Mouse (Mus musculus) gastrocnemius, postnatal 25 days (tissue): ENCODE results near the gene Nrarp. TPM values are rescaled to one million over a fixed set of nuclear protein-coding genes. Genes with fewer than 3 reads are reported as not detected.

ENCODE experiments used
- DNase-seq: peaks from one replicate; pipeline ENCODE4 v3.0.0; 2022
- long read RNA-seq, 2 experiments: library from polyadenylated mRNA; stranded (forward); transcript quantifications; one replicate each; pipeline ENCODE4 v2.0.0; 2021
- total RNA-seq, 2 experiments: library from RNA; stranded (reverse); gene quantifications; 1 replicate in 1 of 2; 2 replicates in 1 of 2; pipeline ENCODE4 v1.2.3; 2021

Nrarp gene
- total RNA-seq, result 1 to 10 TPM; 3.6 to 6.7 TPM
- long read RNA-seq, experiment 1, transcript Nrarp-201 (1 exons, 2,582 nt), result major isoform, 5 of 5 reads
- long read RNA-seq, experiment 1, partial matches to known transcripts, result 0 of 5 reads
- long read RNA-seq, experiment 1, other reads (novel, unspliced or antisense), result 0 of 5 reads
- long read RNA-seq, experiment 2, transcript Nrarp-201 (1 exons, 2,582 nt), result major isoform, 13 of 13 reads
- long read RNA-seq, experiment 2, partial matches to known transcripts, result 0 of 13 reads
- long read RNA-seq, experiment 2, other reads (novel, unspliced or antisense), result 0 of 13 reads

DNA sequence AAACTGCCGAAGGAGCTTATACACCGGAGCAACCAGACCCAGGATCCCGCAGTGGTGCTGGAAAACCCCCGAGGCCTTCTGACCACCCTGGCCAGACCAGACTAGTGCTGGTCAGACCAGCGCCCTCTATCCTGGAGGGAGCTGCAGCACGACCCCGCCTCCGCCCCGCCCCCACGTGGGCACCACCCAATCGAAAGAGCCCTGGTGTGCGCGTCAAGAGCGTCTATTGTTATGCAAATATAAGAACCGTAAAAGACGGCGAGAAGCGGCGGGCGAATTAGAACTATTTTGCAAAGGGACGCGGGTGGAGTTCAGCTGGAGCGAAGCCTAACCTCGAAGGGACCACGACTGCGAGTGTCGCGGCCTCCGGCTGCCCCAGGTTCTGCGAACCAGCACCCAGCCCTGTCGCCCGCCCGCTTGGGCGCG is at the start of gene Nrarp:
Gene Nrarp (plus strand): TSS at position 281 of the 426 bp plus-strand sequence.
- peak; percentile 92 for DNase-seq

DNA sequence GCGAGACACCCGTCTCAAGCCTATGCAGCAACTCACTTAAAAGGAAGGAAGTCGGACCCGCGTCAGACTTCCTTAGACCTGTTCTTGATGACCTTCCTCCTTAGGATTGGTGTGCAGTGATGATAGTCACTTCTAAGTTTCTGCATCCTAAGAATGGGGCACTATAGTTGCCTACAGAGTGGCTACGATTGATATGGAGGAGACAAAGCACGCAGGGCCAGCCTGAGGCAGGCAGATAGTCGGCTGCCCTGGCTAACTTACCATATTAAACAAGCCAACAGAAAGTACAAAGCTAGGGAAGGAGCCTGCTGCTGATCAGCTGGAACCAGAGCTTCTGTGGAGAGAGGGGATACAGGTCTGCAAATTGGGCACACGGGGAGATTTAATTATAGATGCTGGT is 49.0 kb upstream of the Nrarp start:
- no peak for DNase-seq

DNA sequence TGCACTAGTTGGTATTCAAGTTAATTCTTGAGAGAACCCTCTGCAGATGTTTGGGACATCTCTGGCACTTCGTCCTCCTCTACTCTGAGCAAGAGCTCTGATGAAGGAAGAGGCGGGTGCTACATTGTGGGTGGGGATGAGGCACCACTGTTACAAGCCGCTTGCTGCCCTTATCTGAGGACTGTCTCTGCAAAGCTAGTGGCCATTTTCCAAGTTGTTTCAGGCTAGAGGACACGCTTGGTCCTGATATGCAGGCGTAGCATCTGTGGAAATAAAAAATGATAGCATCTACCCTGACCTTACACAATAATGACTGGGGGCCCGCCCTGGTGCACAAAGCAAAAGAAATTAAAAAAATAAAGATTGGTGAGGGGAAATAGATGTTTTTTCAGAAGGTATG is 42.7 kb upstream of the Nrarp start:
- DNase-seq, result no peak

DNA sequence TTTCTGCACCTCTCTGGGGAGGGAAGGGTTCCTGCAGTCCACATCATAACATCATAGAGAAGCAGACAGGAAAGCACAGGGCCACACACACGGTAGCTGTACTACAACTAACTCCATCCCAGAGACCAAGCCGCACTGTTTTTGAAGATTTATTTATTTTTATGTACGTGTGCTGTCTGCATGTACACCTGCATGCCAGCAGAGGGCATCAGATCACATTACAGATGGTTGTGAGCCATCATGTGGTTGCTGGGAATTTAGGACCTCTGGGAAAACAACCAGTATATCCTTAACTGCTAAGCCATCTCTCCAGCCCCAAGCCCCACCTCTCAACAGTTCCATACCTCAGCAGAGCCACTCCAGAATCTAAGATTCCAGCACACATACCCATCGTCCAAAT is 39.4 kb upstream of the Nrarp start:
- DNase-seq, result no peak

DNA sequence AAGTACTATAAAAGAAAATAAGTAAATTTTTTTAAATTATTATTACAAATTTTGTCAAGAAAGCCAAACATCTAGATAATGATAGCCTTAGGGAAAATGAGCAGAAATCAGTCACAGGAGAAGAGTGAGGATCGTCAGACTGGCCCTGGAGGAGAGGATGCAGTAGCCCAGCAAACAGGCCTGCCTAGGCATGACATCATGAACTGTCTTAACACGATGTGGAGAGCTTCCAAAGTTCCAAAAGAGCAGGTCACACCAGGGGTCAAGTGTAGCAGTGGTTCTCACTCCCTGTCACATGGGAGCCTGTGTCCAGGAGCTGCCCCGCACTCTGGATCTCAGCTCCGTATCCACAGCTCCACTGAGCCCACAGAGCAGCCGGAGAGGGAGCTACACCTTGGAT is 38.6 kb upstream of the Nrarp start:
- no peak for DNase-seq

DNA sequence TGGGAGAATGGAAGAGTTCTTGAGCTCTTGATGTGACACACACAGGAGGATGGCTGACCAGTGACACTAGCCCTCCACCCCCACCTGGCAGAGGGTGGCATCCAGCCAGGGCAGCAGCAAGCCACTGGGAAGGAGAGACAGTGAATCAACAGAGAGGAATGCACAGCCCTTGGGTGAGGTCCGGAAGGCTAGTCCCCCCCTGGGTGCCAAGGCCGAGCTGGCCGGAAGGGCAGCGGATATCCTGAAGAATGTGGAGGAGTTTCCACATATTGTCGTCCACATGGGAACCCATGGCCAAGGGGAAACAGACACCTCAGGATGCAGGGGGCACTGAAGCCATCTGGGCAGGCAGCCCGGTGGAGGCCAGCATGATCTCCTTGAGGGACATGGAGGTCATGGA is 35.2 kb upstream of the Nrarp start:
- DNase-seq, result no peak

DNA sequence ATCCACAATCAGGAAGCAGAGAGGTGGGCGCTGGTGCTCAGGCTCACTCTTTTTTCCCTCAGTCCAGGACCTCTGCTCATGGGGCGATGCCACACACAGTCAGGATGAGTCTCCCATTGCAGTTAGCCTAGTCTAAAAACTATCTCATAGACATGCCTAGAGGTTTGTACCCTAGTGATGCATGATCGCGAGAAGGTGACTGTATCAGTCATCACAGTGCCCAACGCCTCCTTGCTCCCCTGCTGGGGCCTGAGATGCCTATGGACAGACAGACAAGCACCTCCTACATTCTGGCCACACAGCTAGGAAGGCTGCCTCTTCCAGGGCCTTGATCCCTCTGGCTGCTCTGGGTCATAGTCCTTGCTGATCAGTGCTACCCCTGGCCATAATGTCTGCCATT is 33.2 kb upstream of the Nrarp start:
- no peak for DNase-seq

DNA sequence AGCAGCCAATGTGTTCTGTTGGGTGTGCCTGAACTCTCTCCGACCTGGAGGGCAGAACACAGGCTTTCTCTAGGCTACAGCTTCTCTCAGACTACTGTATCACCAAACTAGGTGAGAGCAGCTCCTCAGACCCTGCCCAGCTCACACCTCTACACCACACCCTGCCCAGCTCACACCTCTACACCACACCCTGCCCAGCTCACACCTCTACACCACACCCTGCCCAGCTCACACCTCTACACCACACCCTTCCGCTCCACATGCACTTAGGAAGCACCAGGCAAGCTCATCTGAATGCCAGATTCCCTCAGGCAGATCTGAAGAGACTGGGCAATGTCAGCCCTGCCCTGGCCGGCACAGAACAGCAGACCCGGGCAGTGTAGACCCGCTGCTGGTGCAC is 32.7 kb upstream of the Nrarp start:
- no peak for DNase-seq

DNA sequence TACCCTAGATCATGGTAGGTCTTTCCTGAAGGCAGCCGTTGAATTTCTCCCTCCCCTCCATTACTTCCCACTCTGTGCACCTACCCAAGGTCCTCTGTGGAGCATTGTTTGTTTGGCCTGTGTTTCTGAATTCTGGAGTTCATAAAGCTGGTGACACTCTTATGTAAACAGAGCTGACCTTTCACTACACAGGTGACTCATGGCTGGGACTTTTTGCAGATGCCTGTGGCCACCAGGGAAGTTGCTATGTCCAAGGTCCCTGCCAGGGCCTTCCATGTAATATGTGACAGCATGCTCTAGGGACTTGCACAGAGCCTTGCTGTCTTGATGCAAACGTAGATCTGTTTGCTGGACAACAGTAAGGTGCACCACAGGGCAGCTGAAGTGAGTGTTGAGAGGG is 30.9 kb upstream of the Nrarp start:
- DNase-seq, result no peak

DNA sequence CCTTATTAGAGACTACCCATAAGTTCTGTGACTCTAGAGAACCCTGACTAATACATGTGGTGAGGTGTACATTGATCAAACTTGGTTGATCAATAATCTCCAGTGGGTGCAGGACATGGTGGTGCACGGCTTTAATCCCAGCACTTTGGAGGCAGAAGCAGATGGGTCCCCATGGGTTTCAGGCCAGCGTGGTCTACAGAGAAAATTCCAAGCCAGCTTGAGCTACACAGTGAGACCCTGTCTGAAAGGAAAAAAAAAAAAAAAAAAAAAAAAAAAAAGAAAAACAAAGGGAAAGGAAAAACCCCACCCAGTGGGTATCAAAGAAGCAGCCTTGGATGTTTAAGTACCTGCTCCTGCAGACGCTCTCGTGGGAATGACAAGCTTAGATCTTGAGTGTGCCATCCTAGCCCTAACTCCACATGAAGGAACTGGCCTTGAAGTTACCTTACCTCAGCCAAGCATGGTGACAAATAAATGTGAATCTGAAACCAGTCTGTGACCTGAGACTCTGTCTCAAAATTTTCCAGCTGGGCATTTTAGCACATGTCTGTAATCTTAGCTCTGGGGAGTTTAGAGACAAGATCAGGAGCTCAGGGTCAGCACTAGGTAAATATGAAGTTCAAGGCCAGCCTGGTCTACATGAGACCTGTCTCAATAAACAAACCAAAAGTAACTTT is 29.1 kb upstream of the Nrarp start:
- DNase-seq, result no peak

DNA sequence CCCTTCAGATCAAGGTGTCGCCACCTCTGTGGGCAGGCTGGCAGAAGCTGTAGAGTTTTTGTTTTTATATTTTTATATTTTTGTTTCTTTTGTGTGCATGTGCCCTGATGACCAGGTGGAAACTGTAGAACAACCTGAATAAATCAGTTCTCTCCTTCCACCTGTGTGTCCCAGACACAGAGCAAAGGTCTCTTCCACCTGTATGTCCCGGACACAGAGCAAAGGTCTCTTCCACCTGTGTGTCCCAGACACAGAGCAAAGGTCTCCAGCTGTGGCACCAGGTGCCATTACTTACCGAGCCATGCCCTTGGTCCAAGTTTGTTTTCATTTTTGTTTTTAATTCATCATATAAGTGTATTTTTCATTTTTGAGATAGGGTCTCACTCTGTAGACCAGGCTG is 24.4 kb upstream of the Nrarp start:
- DNase-seq, result no peak

DNA sequence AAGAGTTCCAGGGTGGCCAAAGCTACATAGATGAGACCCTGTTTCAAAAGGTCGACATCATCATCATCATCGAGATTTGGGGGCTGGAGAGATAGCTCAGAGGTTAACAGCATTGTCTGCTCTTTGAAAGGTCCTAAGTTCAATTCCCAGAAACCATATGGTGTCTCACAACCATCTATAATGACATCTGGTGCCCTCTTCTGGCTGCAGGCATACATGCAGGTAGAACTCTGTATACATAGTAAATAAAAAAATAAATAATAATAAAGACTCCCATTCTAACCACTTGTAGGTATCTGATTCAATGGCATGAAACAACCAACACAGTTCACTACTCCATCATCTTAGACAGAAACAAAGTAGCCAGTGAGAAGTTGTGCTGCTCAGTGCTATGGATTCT is 23.6 kb upstream of the Nrarp start:
- DNase-seq, result no peak

DNA sequence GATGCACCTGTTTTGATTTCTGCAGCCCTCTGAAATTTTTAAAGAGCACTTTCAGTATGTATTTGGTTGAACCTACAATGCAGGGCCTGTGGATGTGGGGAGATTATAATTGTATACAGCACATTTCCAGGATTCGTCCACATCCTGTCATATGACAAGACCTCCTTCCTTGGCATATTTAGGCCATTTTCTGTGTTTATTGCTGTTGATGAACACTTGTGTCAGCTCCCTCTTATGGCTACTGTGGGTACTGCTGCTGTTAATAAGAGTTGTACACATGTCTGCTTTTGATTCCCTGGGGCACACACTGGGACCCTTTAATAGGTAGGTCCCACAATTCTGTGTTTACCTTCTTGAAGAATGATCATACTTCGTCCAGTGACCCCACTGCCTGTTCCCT is 22.9 kb upstream of the Nrarp start:
- no peak for DNase-seq

DNA sequence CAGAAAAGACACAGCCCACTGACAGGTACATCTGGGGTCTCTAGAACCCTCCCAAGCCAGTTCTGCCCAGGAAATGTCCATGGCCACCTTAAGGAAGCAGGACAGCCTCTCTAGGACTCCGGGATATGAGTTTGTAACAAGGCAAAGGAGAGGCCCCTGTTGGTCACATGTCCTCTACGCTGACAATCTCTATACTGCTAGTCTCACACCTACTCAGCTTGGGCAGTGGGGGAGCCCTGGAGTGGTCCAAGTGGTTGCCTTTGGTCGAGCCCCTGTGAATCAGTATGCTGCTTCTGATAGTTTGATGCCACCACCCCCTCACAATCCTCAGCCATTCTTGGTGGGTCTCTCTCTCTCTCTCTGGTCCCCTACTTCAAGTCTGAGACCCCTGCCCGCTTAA is 13.1 kb upstream of the Nrarp start:
- no peak for DNase-seq

DNA sequence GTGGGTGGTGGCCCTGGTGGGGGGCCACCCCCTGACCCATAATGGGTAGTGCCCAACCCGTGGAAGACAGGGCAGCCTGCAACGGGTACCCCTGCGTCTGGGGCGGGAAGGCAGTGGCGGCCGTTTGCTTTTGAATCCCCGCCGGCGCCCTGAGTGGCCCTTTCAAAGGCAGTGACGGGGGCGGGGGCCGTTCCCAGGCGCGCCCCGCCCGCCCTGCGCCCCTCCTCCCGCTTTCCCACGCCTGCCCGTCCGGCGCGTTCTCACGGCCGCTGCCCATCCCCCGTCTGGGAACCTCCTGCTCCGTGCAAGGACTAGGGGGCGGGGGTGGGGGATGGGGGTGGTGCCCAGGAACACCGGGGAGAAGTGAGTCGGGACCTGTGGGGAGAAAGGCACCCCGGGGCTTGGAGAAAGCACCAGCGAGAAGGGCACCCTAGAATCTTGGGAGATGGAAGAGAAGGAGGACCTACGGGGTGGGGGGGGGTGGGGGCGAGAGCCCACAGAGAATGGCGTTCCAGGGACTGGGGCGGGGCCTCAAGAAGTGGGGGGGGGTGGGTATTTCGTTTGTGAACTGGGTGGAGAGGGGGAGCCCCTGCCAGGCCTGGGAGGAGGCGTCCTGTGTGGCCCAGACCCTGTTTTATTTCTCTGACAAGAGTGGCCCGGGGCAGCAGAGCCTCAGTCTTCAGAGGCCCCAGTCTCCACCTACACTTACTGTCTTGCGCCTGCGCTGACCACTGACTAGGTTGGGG is 12.5 kb upstream of the Nrarp start:
- DNase-seq, result peak; percentile 70

DNA sequence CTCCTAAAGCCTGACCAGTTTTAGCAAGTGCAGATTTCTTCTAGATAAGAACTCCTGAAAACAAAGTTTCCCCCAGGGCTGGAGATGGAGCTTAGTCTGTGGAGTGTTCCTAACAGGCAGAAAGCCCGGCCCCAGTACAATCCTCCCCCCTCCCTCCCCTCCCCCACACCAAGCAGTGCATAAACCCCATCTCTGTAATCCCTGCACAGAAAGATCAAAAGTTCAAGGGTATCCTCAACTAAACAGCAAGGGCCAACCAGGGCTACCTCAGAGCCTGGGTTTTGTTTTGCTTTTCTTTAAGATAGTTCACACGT is 11.9 kb upstream of the Nrarp start:
- DNase-seq, result no peak

DNA sequence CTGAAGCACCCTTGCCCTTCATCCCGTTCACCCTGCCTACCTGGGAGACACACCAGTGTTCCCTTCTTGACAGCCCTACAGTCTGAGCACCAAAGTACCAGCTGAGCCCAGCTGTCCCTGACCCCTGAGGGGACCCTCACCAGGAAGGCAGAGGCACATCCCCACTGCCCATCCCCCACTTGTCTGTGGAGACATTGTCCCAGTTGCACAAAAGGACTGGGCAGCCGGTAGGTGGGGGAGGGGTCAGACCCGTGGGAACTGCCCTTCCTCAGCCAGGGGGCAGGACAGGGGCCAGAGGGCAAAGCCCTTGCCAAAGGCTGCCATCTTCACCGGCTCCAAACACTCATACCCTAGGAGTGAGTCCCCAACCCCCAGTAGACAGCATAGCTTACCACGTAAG is 10.8 kb upstream of the Nrarp start:
- DNase-seq, result no peak

DNA sequence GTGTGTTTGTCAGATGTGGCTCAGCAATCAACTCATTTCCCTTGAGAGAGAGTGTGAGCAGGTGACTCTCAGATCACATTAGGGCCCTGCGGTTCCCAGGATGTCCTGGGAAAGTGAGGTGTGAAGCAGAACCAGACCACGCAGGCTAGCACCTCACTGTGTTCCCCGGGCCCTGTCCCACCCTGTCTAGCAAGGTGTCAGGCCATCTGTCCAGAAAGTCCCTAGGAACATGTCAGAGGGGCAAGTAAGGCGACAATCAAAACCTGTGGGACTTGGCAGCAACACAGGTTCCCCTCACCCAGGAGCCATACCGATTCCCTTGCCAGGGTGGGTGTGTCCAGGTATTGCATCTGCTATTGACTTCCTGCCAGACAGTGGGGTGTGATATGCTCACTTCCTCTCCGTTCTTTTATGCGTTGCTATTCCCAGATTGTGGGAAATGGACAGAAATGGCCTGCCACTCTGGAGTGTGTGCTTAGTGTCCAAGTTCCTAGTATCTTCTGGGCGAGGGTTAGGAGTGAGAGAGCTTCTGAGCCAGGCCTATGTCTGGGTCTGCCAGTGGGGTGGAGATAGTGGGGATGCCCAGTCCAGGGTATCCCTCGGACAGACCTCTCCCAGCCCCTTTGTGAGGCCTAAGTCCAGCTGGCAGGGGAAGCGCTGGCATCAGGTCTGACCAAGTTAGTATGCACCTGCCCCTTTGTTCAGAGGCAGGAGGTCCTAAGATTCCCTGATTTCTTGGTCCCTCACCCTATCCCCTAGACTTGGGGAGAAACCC is 10.0 kb upstream of the Nrarp start:
- DNase-seq, result no peak

DNA sequence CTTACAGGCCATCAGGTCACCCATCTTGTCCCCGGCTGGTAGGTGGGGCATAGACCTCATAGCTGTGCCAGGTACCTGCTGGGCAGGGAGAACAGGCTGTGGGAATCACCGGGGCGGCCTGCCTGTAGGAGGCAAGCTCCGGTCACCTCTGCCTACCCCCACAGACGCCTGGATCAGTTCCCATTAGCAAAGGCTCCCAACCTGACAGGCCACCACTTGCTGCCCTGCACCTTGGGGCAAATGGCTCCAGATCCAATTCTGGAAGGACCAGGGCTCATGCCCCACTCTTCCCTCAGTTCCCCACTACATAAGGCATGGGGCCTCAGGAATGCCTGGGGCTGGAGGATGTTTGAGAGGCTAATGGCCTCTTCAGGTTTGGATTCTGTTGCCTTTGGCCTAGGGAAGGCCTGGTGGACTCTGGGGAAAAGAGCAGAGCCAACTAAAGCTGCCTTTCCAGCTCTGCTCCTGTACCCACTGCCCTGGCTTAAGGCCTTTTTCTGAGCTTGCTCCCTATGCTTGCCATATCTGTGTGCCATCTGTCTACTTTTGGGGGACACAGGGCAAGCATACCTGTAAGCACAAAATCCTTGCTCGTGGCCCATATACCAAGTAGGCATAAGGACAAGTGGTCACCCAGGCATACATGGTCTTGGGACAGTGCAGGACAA is 9.3 kb upstream of the Nrarp start:
- DNase-seq, result no peak

DNA sequence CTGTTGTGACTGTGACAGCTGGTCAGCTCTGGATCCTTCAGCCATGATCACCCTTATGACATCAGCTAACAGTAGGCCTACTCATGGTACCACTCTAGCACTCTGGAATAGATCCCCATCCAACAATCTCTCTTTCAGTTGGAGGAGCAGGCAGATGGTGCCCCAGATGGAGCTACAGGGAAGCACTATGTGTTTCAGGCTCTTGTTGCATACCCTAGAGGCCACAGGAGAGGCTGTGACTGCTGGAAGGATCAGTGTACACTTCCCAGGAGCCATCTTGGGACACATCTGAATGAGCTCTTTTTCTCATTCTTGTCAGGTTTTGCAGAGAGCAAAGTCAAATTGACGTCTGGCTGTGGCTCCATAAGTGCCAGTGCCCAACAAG is 8.8 kb upstream of the Nrarp start:
- DNase-seq, result no peak

DNA sequence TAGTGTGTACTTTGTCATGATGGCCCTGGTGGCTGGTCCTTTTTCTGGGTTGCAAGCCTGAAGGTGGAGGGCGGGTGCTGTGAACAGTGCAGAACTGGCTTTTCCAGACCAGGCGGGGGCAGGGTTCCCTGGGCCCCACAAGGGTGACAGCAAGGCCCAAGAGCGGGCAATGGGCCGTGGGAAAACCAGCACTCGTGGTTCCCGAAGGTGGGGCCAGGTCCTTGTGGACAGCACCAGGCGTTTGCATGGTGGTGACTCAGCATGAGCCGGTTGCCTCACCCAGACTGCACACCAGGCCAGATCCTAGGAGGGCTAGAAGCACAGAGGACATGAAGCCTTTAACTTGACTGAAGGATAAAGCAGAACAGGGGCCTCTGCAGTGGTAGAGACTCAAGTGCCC is 7.9 kb upstream of the Nrarp start:
- DNase-seq, result no peak

DNA sequence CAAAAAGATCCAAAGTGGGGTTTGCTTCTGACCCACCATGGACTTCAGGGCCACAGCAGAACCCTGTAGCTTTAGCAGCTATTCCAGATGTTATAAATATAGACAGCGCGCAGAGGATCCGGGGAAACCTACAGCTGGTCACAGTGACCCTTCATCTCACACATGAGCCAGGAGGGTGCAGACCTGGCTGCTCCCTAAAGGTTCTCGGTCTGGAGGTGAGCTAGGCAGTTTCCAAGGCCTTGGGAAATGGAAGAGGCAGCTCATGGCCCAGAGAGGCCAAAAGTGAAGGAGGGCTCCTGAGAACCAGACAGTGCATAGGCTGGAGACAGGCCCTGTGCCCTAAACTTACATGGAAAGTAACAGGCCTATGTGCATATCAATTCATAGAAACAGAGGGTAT is 6.7 kb upstream of the Nrarp start:
- no peak for DNase-seq
